Mouse (Mus musculus) small intestine, adult 2 months (tissue): ENCODE results near the gene Ccdc106.

Experiments used
- CTCF ChIP-seq: fragments of 200-500 bp; IDR thresholded peaks from 2 replicates; pipeline ENCODE4 v1.5.1; 2012; ENCODE audit warnings: low read depth, mild to moderate bottlenecking, control low read depth, inconsistent platforms, low read length, moderate library complexity, mixed read lengths; ENCODE audit not compliant: insufficient replicate concordance, insufficient read length; ENCODE audit errors: extremely low read depth
- POLR2A ChIP-seq: fragments of 200-500 bp; IDR thresholded peaks from 2 replicates; pipeline ENCODE4 v1.6.1; 2012; ENCODE audit warnings: low read depth, mild to moderate bottlenecking, control low read depth, inconsistent platforms, low read length, moderate library complexity

- TF ChIP-seq CTCF (no peak), POLR2A (no peak)
These were observed 32.6 kb downstream of the Ccdc106 start for GRCm38 (mm10) chr7:5052931-5053343.
